Mouse (Mus musculus) neural tube, embryonic 14.5 days (tissue): Measurements from ENCODE around the gene Gstm7. TPM values are rescaled to one million over a fixed set of nuclear protein-coding genes. Genes with fewer than 3 reads are reported as not detected.

Source experiments
- polyA plus RNA-seq: library from polyadenylated mRNA; unstranded; fragments of >200 nt; fragmentation: Nextera tagmentation; extraction: Ambion mirVana; gene quantifications from 2 replicates; pipeline ENCODE4 v1.2.1, GENCODE M21; 2014

Gstm7 gene
- polyA plus RNA-seq, 1 experiment from 2014 or later = 69.3 TPM

Other genes with a start within 250 kb of the Gstm7 start
- 137 and 142 TPM in 2 replicates for gene Ahcyl1, start 235.3 kb downstream of the Gstm7 start, polyA plus RNA-seq
- 6.3 and 9.3 TPM in 2 replicates for gene Csf1, start 171.3 kb downstream of the Gstm7 start, polyA plus RNA-seq
- not detected in 2 replicates for gene Eps8l3, start 54.6 kb downstream of the Gstm7 start, polyA plus RNA-seq
- 261 and 263 TPM in 2 replicates for gene Gstm5, start 36.0 kb downstream of the Gstm7 start, polyA plus RNA-seq
- 7.4 and 13.2 TPM in 2 replicates for gene Gstm6, start 11.9 kb upstream of the Gstm7 start, polyA plus RNA-seq
- gene Gstm3, start 37.5 kb upstream of the Gstm7 start, polyA plus RNA-seq = not detected in 2 replicates
- 1.2 and 6.6 TPM in 2 replicates for gene Gstm2, start 54.6 kb upstream of the Gstm7 start, polyA plus RNA-seq
- gene Gstm1, start 86.2 kb upstream of the Gstm7 start, polyA plus RNA-seq = 123 and 186 TPM in 2 replicates
- gene Gstm4, start 113.1 kb upstream of the Gstm7 start, polyA plus RNA-seq = 17.7 and 18.6 TPM in 2 replicates
- 51.7 and 53.5 TPM in 2 replicates for gene Ampd2, start 154.8 kb upstream of the Gstm7 start, polyA plus RNA-seq
- gene Gnat2, start 161.0 kb upstream of the Gstm7 start, polyA plus RNA-seq = 0.24 TPM in 1 of 2 replicates, not detected in the other
- gene Gnai3, start 214.3 kb upstream of the Gstm7 start, polyA plus RNA-seq = 108 and 141 TPM in 2 replicates
- gene Gpr61, start 223.1 kb upstream of the Gstm7 start, polyA plus RNA-seq = 2.7 and 4.5 TPM in 2 replicates